Comparison of ENCODE assay signal across 11 mouse cellular contexts in genomic region chr14:43932991-43933390, GRCm38 (mm10). TPM values are rescaled to one million over a fixed set of nuclear protein-coding genes. Genes with fewer than 3 reads are reported as not detected.
DNase-seq lines count a peak whose midpoint lies in the region; ATAC-seq and TF ChIP-seq lines count a peak whose summit lies in the region.
"Not testable (repeated sequence)": the region's sequence is repeated elsewhere in the genome, so short reads cannot be mapped to it uniquely, and the experiment has no call there.
"Had no signal": no experiment of that assay in that cellular context is flagged by ENCODE, and none has a peak within 500 bp of the region (broad histone marks: within the 10 kb centered on the region; RNA-seq: fewer than 3 reads in every experiment).

No protein-coding gene starts in this region.

- POLR2A ChIA-PET in Patski (lab: Charles Lee), result not testable (repeated sequence)

- peak; percentile 58 for TF ChIP-seq CTCF in Patski (IDR thresholded peaks at IDR 0.05)
- peak; percentile 40 for TF ChIP-seq CTCF in cortical plate, adult 2 months (IDR thresholded peaks at IDR 0.05; ENCODE audit: extremely low read depth, insufficient read depth, low read length)
- TF ChIP-seq CTCF in intestine, postnatal 0 days (IDR thresholded peaks at IDR 0.05; ENCODE audit: low read depth), result peak; percentile 76

- H3K9me3 ChIP-seq in intestine, postnatal 0 days (ENCODE audit: control insufficient read depth), result not testable (repeated sequence)

- H3K9ac ChIP-seq in intestine, postnatal 0 days (ENCODE audit: low read depth, low read length), result not testable (repeated sequence)

- 20% methylated on average over 8 of the region's 8 CpGs for WGBS in intestine, postnatal 0 days

- CTCF ChIA-PET in Patski (lab: Charles Lee), result not testable (repeated sequence)

- in situ Hi-C loops in Patski (cut with MboI; ENCODE audit: low pct_unique_long_range_greater_than_20kb), result not testable (repeated sequence)

- not testable (repeated sequence) for H3K4me2 ChIP-seq in intestine, postnatal 0 days (replicated peaks; ENCODE audit: low read depth)

- not testable (repeated sequence) for H3K4me1 ChIP-seq in cortical plate, adult 2 months (ENCODE audit: control insufficient read depth, insufficient read depth, low read length); intestine, postnatal 0 days (replicated peaks; ENCODE audit: control insufficient read depth, insufficient read depth, low read length)

- not testable (repeated sequence) for ATAC-seq in Patski; intestine, postnatal 0 days

- H3K36me3 ChIP-seq in intestine, postnatal 0 days (ENCODE audit: control insufficient read depth, insufficient read depth), result not testable (repeated sequence)

- H3K4me3 ChIP-seq in cortical plate, adult 2 months (ENCODE audit: insufficient read depth, low read length); intestine, postnatal 0 days (ENCODE audit: low read depth, low read length): not testable (repeated sequence)

- DNase-seq in Patski (ENCODE audit: low read depth, low spot score), result not testable (repeated sequence)
- DNase-seq in gastrocnemius, postnatal 10 days, result peak; percentile 26
- peak; percentile 1 for DNase-seq in left cerebral cortex, adult 11 months (ENCODE audit: low spot score)
- DNase-seq in lung, postnatal 10 days, result peak; percentile 30
- peak; percentile 35 to 42 for DNase-seq in right cerebral cortex, adult 2 months (ENCODE audit: low spot score in 2 of 2)
- DNase-seq in yolk sac, embryonic 10.5 days (ENCODE audit: low spot score), result peak; percentile 25

- TF ChIP-seq POLR2A in cortical plate, adult 2 months (IDR thresholded peaks at IDR 0.05; ENCODE audit: extremely low read depth, insufficient read depth, low read length), result not testable (repeated sequence)

- not testable (repeated sequence) for H3K27me3 ChIP-seq in Patski; intestine, postnatal 0 days (replicated peaks; ENCODE audit: control insufficient read depth, insufficient read depth, low read length)

- H3K27ac ChIP-seq in cortical plate, adult 2 months (ENCODE audit: insufficient read depth, low read length); intestine, postnatal 0 days (ENCODE audit: low read depth, low read length): not testable (repeated sequence)

RNA-seq across cellular contexts. Expression of gene Gm8113, which starts 7.8 kb away (rescaled TPM):
- 6.6 TPM for polyA plus RNA-seq in Patski (2021)
- 0.28 and 0.29 TPM in 2 replicates for polyA plus RNA-seq in cortical plate, adult 2 months (2012; rRNA removed)
- total RNA-seq in gastrocnemius, postnatal 10 days (2021), result under 1 TPM in 1 of 2 experiments, not detected in 1; 0.14 TPM
- 2.6 and 3.5 TPM in 2 replicates for polyA plus RNA-seq in intestine, postnatal 0 days (2015; fragmentation: Nextera tagmentation; extraction: Ambion mirVana)

RNA-seq across cellular contexts. Expression of gene Ear10, which starts 9.6 kb away (rescaled TPM):
- polyA plus RNA-seq in Patski (2021), result not detected
- not detected in 2 replicates for polyA plus RNA-seq in cortical plate, adult 2 months (2012; rRNA removed)
- not detected for total RNA-seq in gastrocnemius, postnatal 10 days (2021)
- polyA plus RNA-seq in intestine, postnatal 0 days (2015; fragmentation: Nextera tagmentation; extraction: Ambion mirVana), result not detected in 2 replicates
- total RNA-seq: adrenal gland, postnatal 4 days; monocyte, adult 5-6 weeks had no signal
- polyA plus RNA-seq: heart, embryonic 13.5 days had no signal

RNA-seq across cellular contexts. Expression of gene Ang5, which starts 23.9 kb away (rescaled TPM):
- not detected for polyA plus RNA-seq in Patski (2021)
- not detected in 2 replicates for polyA plus RNA-seq in cortical plate, adult 2 months (2012; rRNA removed)
- not detected for total RNA-seq in gastrocnemius, postnatal 10 days (2021)
- not detected in 2 replicates for polyA plus RNA-seq in intestine, postnatal 0 days (2015; fragmentation: Nextera tagmentation; extraction: Ambion mirVana)
- total RNA-seq: adrenal gland, postnatal 4 days; monocyte, adult 5-6 weeks had no signal
- polyA plus RNA-seq: heart, embryonic 13.5 days had no signal

RNA-seq across cellular contexts. Expression of gene Ear1, which starts 57.7 kb away (rescaled TPM):
- not detected for polyA plus RNA-seq in Patski (2021)
- not detected in 2 replicates for polyA plus RNA-seq in cortical plate, adult 2 months (2012; rRNA removed)
- under 1 TPM in 1 of 2 experiments, not detected in 1; 0.45 TPM for total RNA-seq in gastrocnemius, postnatal 10 days (2021)
- polyA plus RNA-seq in intestine, postnatal 0 days (2015; fragmentation: Nextera tagmentation; extraction: Ambion mirVana), result not detected in 2 replicates
- polyA plus RNA-seq: heart, embryonic 13.5 days had no signal
